Mouse (Mus musculus): ENCODE measurements at regions not wholly inside any gene's neighbourhood (a gene's known extent, or its start where the extent isn't known, plus 50 kb on each side); places are given as distances from the start of the nearest gene placed in this dataset.

DNA sequence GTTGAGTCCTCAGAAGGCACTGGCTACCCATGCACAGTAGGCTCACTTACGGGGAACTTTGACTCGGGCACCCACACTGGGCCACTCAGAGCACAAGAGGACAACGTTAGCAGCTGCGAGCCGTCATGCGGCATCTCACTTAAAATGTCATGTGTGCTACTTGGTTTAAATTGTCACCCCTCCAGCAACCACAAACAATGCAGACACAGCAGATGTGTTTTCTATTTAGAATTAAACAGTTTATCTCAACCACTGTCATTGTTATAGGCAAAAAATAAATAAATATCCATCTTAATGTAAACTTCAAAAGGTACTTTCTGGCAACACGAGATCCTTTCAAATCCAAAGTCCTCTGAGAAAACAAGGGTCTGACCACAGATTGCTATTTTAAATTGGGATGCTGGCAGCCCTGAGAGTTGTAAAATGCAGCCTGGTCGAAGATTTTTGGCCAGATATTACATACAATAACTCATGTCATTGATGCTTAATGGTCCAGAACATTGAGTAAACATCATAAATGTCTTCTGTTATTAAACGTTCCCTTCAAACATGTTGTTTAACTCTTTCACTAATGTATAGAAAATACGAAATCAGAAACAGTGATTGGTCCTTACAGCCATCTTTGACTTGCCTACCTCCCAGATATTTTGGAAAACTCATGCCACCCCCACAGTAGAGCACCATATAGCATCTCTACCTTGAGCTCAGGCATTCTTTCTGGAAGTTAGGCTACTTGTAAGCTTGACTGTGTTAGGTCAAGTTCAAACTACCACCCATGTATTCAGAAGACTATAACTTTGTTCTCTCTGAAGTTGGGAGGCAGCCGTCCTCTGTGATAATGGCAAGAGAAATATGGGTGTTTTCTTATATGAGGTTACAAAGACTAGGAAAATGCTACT is 232.8 kb upstream of the Tcf21 start:
- no peak for DNase-seq

DNA sequence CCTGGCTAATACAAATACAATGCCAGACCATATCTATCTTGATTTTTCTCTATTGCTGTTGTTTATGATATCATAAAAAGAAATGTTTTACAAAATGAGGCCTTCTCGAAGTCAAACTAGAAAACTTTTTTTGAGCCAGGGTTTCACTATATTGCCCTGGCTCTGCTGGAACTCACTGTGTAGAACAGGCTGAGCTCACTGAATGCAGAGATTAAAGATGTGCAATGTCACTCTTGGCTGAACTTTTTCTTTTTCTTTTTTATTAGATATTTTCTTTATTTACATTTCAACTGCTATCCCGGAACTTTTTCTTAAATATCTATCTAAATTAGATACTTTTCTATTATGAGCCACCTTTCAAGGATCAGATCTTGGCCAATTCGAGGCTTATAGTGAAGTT is 224.5 kb upstream of the Tcf21 start:
- DNase-seq: no peak

DNA sequence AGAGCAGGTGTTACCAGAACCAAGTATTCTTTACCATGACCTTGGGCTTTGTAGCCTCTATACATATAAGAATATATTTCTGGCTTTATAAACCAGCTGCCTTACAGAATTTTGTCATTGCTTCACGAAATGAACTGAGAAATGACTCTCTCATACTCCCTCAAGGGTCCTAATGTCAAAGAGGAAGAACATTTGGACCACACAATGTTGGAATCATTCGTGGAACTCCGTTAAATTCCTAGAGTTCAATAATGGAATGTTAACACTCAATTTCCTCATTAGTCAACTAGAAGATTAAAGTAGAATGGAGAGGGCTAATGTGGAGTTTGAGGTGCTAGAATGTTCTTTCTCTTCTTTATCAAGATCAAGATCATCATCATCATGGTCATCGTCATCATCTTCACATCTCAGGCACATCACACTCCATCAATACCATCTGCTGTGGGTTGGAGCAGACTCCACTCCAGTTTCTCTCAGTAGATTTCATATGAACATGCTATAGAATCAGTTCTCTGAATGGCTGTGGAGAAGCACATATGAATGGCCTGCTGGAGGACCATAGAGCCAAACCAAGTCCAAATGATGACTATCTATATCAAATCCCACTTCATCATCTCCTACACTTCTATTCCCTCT is 211.6 kb upstream of the Tcf21 start:
- no peak for DNase-seq

DNA sequence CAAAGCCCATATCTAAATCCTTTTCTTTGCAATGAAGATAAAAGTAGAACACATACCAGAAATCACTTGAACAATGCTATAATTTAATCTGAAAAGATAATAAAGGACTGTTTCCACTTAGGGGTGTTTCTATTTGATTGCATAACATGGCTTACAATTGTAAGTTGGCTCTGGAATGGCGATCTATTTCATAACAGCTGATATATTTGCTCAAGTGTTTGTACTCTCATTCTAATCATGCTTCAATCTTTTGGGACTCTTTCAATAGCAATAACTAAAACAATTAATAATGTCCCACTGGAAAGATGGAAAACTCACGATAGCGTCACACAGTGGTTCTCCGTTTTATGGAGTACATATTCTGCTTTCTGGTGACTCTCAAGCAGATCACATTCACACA is 208.0 kb upstream of the Tcf21 start:
- no peak for DNase-seq

DNA sequence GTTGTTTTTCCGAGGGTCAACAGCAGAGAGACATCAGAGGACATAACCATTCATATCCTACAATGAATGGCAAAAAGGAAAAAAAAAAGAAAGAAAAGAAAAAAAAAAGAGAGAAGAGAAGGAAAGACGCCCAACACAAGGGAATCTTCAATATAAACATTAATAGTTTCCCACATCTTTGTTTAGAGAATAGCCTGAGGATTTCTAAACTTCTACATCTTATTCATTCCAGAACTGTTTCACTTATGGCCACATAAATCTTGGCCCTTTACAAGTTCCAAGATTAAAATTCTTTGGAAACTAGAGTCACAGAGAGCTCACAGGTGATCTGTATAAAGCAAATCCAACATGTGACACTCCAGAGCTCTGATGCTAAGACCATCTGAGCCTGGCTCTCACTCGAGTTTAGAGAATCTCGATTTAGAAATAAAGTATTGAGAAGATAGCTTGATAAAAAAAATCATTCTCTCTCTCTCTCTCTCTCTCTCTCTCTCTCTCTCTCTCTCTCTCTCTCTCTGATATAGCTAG is 197.2 kb upstream of the Tcf21 start:
- DNase-seq: no peak

DNA sequence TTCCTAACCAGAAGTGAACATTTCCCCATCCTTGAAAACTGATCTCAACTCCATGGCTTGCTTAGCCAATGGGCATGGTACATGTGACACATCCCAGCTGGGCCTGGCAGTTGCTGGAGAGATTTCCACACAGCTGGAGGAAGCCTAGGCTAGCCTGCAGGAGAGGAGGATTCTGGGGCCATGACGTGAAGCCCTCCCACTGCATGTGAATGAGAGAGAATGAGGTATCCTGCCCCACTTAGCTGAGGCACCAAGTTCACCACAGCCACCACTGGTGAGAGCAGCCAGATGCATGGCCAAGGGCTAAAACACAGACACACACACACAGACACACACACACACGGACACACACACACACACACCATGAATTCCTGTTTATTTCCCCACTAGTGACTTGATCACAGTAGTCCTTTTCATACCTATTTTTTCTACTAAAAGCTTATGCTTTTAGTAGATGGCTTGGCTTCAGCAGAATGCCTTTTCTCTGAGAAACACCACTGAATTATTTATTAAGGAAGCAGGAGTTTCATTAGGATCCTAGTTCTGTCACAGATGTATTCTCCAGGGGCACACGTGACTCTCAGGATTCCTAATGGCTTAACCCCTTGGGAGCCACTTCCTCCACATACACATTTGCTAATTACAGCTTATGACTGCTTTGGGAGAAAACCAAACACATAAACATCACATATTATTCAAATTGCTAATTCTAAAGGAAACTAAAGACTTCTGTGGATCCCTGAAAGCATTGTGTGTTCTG is 196.1 kb upstream of the Tcf21 start:
- DNase-seq: no peak

DNA sequence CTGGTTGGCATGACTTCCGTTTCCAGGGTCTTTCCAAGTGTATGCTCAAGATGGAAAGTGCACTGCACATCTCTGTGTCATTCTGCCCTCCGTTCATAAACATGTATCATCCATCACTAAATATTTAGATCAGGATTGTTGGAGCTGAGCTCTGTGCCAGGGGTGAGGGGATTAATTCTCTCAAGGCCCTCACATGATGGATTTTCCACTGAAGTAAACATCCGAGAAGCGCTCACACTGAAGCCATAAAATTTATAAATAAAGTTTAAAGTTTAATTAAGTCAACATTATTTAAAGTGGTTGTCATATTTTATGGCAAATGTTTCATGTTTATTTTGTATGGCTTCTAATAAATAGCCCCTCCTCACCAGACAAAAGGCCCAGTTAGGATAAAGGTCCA is 190.7 kb upstream of the Tcf21 start:
- DNase-seq: no peak

DNA sequence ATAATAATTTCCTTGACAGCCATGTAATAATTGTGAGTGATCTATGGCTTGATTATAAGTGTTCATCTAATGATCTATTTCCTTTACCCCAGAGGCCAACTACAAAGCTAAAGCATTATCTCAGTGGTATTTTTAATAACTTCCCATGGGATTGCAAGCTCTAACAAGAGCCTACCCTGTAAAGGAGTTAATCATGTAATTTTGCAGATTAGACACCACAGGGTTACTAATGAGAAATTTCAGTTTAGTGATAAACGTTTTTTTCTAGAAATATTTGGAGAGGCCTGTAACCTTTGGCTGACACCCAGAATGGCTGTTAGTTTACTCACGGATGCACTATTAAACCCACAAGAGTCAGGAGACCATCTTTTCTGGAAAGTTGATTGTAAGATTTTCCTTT is 190.2 kb upstream of the Tcf21 start:
- no peak for DNase-seq

DNA sequence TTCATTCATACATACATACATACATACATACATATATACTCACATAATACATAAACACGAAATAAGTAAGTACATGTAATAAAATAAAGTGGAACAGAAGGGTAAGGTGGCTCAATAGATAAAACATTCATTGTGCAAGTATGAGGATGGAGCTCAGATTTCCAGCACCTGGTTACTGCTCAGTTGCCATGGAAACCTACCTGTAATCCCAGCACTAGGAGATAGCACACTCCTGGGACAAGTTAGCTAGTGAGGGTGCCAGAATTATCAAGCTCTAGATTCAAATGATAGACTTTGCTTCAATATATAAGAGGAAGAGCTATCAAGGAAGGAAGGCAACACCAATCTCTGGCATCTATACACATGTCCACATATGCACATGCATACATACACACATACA is 184.8 kb upstream of the Tcf21 start:
- DNase-seq: no peak

DNA sequence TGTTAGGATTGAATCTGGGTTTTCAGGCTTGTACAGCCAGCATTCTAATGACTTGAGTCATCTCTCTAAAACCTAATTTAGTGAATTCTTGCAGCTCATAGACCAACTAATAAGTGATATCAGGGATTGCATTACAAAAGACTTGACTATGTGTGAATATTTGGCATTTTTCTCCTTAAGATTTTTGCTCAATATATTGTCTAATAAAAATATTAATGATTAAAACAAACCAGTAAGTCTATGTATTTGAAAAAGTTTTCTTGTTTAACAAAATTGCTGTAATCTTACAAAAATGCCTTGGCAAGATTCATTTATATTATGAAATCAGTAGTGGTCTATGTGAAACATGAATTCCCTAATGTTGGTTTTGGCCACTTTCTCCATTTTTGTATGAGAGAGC is 183.7 kb upstream of the Tcf21 start:
- DNase-seq: no peak

DNA sequence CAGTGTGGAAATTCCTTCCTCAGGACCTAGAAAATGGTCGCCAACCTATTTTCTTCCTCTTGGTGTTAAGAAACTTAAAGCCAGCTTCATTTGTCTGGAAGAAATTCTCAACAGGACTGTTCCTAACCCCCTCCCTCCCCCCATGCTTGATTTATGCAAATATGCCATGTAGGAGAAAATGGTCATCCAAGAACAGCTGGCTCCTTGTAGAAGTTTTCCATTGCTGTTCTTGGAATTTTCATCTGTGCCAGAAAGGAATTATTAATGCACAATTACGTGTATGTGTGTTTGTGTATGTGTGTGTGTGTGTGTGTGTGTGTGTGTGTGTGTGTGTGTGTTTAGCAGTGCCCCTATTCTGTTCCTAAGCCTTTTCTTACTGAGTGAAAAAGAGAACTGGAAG is 178.6 kb upstream of the Tcf21 start:
- DNase-seq: no peak

DNA sequence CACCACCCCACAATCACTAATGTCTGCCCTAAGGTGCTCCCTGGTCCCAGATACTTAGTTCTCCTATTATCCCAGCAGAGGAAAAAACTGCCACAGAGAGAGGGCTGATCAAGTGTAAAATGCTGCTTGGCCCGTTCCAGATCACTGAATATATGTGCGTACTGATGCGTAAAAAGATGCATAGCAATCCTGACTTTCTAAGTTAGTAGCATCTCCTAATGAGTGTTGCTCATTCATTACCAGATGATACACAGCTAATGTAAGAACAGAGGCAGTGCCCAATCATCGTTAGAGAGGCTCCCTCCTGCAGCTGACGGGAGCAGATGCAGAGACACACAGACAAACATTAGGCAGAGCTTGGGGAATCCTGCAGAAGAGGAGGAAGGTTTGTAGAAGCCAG is 177.6 kb upstream of the Tcf21 start:
- DNase-seq: no peak

DNA sequence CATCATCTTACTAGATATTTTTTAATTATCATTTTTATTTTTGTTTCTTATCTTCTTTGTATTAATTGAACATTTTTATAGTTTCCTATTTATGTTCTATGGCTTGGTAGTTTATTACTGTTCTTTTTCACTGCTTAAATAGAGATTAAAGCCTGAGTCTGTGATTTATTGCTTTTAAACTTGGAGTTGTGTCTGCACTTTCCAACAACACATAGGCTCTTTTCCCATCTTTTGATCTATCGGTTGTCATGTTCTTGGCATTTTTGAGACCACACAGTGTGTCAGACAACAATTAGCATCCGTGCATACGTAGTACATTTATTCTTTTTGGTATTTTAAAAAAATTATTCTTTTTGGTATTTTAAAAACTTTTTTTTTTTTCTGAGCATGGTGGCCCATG is 173.2 kb upstream of the Tcf21 start:
- DNase-seq: no peak

DNA sequence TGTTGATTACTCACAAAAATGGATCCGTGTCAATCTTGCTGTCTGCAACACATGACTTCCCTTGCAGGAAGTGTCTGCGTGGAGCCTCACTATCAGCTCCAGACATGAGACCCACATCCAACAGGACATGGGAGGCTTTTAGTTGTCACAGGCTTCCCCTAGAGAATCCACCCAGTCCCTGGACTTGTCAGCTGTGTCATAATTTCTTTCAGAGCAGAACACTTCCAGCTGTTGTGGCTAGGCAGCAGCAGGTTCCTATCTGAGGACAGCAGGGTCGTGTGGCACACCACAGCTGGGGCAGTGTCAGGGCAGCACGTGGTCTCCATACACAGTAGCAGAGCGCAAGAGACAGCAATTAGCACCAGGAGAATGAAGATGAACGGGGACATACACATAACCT is 161.8 kb upstream of the Tcf21 start:
- no peak for DNase-seq

DNA sequence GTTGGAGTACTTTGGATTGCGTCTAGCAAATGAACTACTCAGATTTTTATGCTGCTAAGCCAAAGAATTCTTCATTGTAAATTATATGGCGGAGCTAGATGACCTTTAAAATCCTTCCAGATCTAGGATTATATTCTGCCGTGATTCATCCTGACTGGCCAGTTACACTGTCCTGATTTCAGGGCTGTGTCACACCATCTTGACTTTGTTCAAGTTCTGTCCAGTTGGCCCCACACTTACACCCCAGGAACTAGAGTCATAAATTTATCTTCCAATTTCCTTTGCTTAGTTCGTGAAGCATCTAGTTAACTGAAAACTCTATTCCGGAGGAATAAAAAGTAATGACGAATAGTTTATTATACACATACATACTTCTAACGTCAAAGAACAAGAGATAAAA is 158.5 kb upstream of the Tcf21 start:
- no peak for DNase-seq

DNA sequence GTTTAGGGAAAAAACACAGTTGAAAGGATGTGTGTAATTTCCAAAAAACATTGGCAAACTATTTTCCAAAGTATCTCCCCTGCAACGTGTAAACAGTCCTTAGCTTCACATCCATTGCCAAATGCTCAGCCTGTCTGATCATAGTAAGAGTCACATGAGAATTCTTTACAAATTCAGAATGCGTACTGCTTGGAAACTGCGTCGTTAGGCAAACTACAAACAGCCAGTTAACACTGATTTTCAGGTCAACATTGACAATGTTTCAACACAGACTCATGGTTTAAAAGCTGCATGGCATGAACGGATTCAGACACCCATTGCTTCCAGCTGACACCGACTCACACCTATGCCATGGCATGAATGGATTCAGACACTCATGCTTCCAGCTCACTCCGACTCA is 137.0 kb upstream of the Tcf21 start:
- no peak for DNase-seq

DNA sequence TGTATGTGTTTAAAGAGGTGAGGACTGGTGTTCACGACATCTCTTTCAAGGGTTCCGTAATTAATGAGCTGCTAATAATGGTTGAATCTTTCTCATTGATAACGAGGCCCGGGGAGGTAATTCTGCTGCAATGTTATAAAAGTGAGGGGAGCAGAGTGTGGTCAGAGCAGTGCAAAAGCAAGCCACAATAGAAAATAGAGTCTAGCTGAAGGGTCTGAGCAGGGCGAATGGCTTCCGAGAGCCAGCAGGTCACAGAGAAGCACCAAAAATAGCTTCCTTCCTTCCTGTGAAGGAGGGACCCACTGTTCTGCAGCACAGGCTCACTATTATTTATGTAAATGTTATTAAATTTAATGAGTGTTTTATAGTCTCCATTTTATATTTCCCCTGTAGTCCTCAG is 133.3 kb upstream of the Tcf21 start:
- DNase-seq: no peak

DNA sequence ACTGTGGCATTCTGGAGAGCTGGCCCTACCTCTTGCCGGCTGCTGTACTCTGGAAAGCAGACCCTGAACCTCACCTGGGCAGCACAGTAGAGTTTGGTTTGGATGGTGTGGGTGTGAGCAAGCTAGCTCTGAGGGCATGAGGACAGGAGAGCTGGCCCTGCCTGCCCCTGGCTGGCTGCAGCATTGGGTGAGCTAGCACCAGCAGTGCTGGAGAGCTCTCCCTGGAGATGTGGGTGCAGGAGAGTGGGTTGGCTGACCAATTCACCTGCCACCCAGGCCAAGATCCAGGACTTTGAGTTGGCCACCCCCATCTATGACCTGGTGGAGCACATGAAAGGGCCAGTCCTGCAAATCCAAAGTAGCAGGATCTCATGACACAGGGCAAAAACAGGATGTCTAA is 124.3 kb upstream of the Tcf21 start:
- no peak for DNase-seq

DNA sequence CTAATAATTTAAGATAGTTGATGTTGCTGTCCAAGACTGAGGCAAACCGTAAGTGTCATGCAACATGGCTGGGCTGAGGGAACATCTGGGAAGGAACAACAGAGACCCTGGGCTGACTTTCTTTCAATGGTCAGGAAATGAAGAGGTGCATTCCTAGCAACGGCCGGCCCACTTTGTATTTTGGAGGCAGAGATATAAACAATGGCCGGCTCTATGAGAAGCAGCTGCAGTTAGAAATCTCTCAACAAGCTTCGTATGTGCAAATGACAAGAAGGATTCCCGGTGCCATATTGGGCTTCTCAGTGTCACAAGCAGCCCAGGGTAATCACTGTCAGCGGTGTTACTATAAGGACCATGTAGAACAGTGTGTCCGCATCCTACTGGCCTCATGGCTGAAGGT is 108.0 kb upstream of the Tcf21 start:
- DNase-seq: no peak

DNA sequence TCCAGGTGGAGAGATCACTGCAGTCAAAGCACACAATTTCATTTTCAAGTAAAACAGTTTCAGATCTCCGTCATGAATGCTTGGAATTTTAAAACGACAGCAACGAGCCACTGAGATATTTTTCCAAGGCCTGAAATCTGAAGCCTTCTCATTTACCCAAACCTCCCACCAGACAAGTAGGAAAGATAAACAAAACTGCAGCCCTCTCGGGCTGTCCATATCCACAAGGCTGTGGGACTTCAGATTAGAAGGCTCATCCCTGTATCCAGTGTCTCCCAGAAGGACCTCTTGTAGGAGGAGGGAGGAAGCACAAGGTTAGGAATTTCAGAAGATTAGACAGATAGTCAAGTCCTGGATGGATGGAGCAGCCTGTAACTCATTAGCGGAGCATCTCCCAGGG is 106.1 kb upstream of the Tcf21 start:
- DNase-seq: no peak

DNA sequence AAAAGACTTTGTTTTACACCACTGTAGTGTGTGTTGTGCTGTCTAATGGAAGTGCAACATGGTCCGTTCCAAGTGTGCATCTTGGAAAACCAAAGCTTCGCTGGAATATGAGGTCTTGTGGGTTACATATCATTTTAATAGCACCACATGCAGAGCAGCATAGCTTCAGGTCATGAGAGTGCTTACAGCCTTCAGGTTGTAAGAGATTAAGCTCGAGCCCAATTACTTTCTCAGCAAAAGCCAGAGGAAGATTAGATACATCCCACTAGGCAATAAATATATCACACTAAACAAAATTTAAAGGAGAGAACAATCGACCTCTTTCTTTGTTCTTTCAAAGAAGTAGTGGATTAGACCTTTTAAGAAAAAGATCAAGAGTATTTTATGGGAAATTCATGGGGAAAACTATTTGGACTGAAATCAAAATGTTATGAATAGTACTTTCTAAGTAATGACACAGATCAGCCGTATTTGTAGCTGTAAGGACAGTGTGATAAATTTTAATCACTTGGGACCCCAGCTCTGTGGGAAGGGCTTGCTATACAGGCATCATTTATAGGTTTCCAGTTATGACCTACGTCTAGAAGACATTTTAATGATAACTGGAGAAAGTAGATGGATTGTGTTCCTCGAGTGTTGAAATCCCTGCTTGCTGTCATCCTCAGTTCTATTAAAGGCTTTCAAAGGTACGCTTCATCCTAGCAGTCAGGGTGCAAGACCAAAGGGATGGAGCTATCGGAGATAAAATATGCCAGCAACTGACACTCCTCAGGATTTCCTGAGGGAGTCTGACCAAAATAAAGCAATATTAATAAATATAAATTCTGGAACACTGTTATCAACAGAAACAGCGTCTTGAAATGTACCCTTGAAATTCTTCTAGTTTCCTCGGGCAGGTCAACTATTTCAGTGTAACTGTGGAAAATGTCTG is 101.3 kb upstream of the Tcf21 start:
- no peak for DNase-seq

DNA sequence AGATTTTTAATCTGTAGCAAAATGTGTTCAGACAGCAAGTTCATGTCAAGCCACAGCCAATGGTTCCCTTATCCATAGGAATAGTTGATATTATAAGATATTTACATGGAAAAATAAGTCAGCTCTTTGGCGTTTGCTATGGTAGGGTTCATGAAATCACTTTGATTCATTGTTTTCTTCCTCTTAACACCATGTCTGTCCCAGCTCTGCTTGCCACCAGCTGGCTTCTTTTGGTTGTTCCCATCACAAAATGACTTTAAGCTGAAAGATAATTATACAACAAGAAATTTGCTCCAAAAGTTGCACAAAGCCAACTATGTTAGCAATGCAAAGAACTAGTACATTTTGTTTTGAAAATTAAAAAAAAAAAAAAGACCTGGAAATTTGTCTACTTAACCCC is 99.9 kb upstream of the Tcf21 start:
- DNase-seq: no peak

Measured in gastrocnemius, postnatal 25 days (tissue).